Mouse (Mus musculus) heart, adult 10 weeks (tissue): Measurements from ENCODE around the gene Olfr698. TPM values are rescaled to one million over a fixed set of nuclear protein-coding genes. Genes with fewer than 3 reads are reported as not detected.

ENCODE experiments used
- polyA plus RNA-seq: library from polyadenylated mRNA; stranded (reverse); fragments of 350-450 nt; fragmentation: Illumina TruSeq; extraction: RNeasy Lipid Tissue Mini Kit (QIAGEN cat#74804); gene quantifications from one replicate; pipeline ENCODE4 v1.2.3, GENCODE M21; 2014; ENCODE audit warnings: low read depth, low replicate concordance

Olfr698 gene
- not detected for polyA plus RNA-seq

DNA sequence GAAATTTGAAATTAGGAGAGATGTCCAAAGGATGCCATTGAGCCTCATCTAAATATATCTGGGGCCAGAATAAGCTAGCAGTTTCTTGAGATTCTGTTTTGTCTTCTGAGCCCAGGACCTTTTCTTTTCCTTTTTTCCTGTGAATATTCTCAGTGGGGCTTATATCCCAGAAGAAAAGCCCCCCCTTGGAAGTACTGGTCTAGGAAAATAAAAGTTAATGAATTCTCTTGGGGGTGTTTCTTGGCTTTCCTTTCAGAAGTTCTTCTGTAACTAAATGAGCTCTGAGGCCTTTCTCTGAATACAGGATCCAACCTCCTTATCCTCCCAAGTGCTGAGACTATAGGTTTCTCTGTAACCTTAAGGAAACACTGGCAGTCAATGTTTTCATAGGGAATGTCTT, at the start of gene Olfr698:
Gene Olfr698 (minus strand): TSS at position 101 of the 400 bp plus-strand sequence.

DNA sequence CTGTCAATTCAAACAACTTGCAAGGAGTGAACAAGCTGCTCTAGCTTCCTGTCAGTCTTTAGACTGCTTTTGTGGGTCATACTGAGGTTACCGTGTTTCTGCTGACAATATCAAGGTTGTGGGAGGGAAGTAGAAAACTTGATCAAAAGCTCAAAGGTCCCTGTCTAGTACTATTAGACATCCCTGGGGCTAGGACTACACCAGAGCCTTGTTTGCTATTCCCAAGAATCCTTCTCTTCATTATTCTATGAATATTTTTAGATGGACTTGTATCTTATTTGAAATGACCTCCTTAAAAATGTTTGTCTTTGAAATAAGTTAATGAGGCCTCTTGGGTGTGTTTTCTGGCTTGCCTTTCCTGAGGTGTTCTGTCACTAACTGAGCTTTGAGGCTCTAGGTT, 37.9 kb upstream of the Olfr698 start, which contains the start of gene Olfr699:
Gene Olfr699 (minus strand): TSS at position 101 of the 400 bp plus-strand sequence.

DNA sequence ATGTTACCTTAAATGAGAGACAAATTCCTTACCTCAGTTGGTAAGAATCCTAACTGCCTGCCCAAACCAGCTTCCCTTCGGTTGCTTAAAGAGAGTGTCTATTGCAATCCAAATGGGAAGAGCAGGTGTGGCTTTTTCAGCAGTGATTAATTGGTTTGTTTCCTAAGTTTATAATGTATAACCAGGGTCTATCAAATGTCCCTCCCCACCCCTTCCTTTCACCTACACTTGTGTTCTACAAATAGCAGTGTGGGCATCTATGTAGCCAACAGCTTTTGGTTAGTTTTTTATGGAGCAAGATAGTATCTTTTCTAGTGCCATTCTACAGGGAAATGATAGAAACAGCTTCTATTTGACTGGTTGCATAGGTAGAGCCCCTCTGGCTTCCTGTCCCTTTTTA, 12.9 kb downstream of the Olfr698 start, which contains the start of gene Olfr697:
Gene Olfr697 (minus strand): TSS at position 101 of the 400 bp plus-strand sequence.

DNA sequence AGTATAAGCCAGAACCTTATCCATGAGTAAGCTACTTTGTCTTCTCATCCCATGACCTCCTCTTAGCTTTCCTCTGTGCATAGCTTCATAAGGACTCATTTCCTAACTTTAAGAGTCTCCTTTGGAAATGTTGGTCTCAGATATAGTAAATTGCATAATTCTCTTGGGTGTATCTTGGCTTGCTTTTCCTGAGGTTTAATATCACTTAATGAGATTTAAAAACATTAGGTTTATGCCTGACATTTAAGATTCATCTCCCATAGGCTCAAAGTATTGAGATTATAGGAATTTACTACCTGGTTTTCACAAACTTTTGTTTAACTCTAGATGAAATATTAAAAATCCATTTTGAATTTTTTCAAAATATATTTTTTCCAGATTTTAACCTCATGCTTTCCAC, 38.9 kb downstream of the Olfr698 start, which contains the start of gene Olfr695:
Gene Olfr695 (minus strand): TSS at position 101 of the 400 bp plus-strand sequence.

Other genes starting within 250 kb of the Olfr698 start
- gene Olfr693, start 74.8 kb downstream of the Olfr698 start, polyA plus RNA-seq = not detected
- gene Olfr694, start 63.6 kb downstream of the Olfr698 start, polyA plus RNA-seq = not detected
- not detected for gene Olfr695, start 39.0 kb downstream of the Olfr698 start, polyA plus RNA-seq
- not detected for gene Olfr697, start 13.0 kb downstream of the Olfr698 start, polyA plus RNA-seq
- gene Olfr699, start 37.8 kb upstream of the Olfr698 start, polyA plus RNA-seq = not detected
- gene Olfr700, start 53.4 kb upstream of the Olfr698 start, polyA plus RNA-seq = not detected
- not detected for gene Olfr701, start 58.7 kb upstream of the Olfr698 start, polyA plus RNA-seq
- gene Olfr702, start 78.5 kb upstream of the Olfr698 start, polyA plus RNA-seq = not detected
- not detected for gene Olfr703, start 88.0 kb upstream of the Olfr698 start, polyA plus RNA-seq
- gene Olfr704, start 107.8 kb upstream of the Olfr698 start, polyA plus RNA-seq = not detected
- not detected for gene Olfr705, start 121.5 kb upstream of the Olfr698 start, polyA plus RNA-seq
- gene Olfr706, start 132.8 kb upstream of the Olfr698 start, polyA plus RNA-seq = not detected
- gene Olfr707, start 145.8 kb upstream of the Olfr698 start, polyA plus RNA-seq = not detected
- gene Olfr1532-ps1, start 152.6 kb upstream of the Olfr698 start, polyA plus RNA-seq = not detected
- not detected for gene Olfr709-ps1, start 176.8 kb upstream of the Olfr698 start, polyA plus RNA-seq
- gene Olfr710, start 192.9 kb upstream of the Olfr698 start, polyA plus RNA-seq = not detected
- gene Olfr6, start 208.5 kb upstream of the Olfr698 start, polyA plus RNA-seq = not detected
- gene Olfr711, start 220.1 kb upstream of the Olfr698 start, polyA plus RNA-seq = not detected